Mouse (Mus musculus) hindlimb bud, embryonic 11.5 days (tissue): Measurements from ENCODE around the gene Efnb1.
"Not testable (repeated sequence)": the region's sequence is repeated elsewhere in the genome, so short reads cannot be mapped to it uniquely, and the experiment has no call there.

Source experiments
- DNase-seq: peaks from one replicate; pipeline ENCODE4 v3.0.0-alpha.2; 2012; ENCODE audit warnings: low read depth, low spot score; ENCODE audit errors: extremely low spot score

The Efnb1 gene

GRCm38 (mm10) chrX:99135523-99136258 lies at the start of gene Efnb1:
Gene Efnb1, plus strand, starts transcription at chrX:99136130.
- DNase-seq = peak; percentile 42

- no peak for DNase-seq
These were observed 43.2 kb upstream of the Efnb1 start for GRCm38 (mm10) chrX:99092704-99093103.

GRCm38 (mm10) chrX:99111088-99111724 lies 24.7 kb upstream of the Efnb1 start:
- DNase-seq = not testable (repeated sequence)

DNA sequence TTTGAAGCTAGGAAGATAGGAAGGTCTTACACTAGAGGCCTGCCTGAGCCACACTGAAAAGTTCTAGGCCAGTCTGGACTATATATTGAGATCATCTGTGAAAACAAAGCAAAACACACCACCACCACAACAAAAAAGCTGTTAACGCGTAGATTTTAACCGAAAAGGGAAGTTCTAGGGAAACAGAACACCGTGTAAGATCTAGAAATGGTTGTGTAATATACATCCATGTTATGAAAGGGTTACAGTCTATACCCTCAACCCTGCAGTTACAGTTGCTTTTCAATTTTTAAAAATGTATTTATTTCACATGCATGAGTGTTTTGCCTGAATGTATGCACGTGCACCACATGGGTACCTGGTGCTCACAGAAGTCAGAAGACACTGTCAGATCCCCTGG lies 16.4 kb upstream of the Efnb1 start:
- DNase-seq = no peak

GRCm38 (mm10) chrX:99130059-99130458 lies 5.9 kb upstream of the Efnb1 start:
- DNase-seq = no peak

- no peak for DNase-seq
These were observed 3.4 kb upstream of the Efnb1 start for GRCm38 (mm10) chrX:99132573-99132972.

DNA sequence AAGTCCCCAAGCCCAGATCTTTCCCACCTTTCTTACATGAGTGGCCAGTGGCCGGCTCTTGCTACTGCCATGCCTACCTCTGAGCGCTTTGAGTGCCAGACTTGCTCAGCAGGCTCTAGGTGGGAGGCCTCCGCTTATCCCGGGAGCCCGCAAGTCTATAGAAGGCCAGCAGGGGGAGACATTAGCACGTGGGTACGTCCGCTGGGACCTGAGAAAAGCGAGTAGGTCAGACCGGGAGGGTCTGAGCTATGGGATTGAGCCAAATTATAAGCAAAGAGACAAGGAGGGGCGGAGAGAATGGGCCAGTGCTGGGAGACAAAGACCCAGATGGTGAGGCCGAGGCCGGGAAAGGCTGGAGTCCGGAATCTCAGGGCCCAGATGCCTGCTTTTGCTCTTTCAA lies 1.0 kb upstream of the Efnb1 start:
- DNase-seq = peak; percentile 70

DNA sequence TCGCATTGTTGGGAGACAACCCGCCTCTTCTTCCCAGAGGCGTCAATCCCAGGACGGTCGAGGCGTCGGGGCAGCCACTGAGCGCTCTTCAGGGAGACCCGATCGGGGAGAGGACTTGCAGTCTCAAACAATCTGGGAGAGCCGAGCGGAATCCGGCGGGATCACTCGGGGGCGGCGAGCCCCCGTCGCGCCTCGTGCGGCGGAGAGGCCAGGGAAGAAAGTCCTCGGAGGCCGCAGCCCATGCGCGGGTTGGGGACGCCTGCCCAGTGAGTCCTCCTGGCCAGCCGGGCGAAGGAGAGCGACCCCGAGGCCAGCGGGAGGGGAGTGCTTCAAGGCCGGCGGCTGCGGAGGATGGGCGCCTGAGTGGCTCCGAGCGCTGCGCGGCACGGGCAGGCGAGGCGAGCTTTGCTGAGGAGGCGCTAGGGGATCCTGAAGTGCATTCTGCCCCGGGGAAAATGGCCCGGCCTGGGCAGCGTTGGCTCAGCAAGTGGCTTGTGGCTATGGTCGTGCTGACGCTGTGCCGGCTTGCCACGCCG lies 569 bp downstream of the Efnb1 start:
- no peak for DNase-seq

DNA sequence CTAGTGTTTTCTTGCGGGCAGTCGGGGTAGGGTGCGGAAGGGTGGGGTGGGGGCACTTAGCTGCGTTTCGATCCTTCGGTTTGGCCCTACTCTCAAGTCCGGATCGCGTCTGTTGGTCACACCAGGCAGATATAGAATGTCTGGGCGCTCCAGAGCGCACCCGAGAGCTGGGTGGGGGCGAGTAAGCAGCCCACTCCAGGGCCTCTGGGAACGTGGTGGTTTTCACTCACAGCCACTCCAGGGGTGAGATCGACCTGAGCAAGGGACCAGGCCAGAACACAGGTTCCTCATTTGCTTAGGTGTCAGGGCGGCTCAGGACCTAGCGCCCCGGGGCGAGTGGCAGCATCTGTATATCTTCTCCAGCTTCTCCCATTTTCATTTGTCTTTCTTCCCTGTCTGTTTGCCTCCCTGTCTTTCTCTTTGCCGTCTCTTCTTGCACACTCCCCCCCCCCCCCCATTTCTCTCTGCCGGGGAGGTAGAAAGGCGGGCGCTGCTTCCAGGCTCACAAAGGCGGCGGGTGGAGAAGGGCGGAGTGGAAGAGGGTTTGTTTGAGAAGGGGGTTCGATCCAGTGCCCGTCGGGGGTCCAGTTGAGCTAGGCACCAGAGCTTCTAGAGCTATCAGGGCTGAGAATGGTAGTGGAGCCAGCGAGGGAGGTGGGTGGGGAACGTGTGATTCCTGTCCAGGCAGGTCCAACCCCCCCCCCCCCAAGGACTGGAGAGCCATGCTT lies 1.4 kb downstream of the Efnb1 start:
- DNase-seq = no peak

- no peak for DNase-seq
These were observed 2.2 kb downstream of the Efnb1 start for GRCm38 (mm10) chrX:99137928-99138740.

DNA sequence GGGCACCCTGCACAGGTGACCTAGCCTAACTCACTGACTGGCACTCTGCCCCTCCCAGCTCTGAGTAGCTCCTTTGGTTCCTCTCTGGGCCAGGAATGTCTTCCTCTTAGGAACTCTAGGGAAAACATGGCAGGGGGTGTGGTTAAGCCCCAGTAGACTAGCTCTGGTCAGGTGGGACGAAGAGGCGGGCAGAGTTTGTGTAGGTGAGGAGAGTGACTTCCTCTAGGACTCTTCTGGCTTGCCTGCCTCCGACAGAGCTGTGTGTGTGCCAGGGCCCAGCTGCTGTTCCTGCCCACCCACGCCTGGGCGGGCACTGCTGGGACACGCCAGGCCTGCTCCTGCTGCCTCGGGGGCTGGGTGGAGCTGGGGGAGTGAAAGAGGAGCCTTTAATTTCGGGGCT lies 5.1 kb downstream of the Efnb1 start:
- DNase-seq = no peak

DNA sequence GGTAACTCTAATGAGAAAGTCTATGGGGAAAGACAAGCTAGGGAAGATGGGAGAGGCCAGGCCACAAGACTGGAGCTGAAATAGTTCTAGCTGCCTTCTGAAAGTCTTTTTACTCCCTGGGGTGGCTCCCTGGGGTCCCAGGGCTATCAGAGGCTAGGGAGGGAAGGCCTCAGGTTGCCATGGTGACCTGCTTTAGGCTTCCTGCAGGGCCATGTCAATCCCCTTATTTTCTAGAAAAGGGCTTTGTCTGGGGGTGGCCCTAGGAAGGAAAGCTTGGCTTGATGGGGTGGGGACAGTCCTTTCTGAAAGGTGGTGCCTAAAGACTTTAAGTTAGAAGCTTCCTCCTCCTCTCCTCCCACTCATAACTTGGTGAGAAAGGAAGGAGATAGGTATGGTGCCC lies 6.0 kb downstream of the Efnb1 start:
- DNase-seq = no peak

GRCm38 (mm10) chrX:99145561-99145960 lies 9.6 kb downstream of the Efnb1 start:
- no peak for DNase-seq

DNA sequence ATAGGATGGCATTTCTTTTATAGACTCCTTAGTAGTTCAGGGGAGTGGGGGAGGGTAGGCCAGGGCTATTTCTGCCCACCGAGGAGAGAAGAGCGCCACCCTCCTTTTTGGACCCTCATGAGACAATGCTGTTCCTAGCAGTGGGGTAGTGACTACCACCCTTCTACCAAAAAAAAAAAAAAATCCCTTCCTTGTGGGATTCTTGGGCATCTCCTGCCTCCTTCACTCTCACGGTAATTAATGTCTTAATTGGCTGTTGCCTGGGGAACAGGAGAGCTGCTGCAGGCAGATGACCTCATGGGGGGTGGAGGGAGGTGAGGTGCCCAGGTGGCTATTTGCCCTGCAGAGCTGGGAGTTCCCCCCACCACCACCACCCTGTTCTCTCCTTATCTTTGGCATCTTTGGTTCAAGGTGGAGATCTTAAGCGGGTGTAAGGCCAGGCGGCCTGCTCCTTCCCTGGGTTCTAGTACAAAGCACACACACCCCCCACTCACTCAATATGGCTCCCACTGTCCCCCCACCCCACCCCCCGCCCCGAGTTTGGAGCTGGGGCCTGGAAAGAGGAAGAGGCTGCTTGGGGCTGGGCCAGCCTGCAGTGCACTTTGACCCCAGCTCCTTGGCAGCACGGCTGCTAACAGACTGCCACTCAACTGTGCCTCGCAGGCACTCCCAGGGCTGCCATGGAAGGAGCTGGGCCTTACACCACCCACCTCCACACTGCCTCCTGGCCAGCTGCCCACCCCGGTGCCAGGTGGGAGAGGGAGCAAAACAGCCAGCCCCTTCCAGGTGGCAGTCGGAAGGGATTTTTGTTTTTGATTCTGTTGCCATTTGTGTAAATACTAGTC lies 12.4 kb downstream of the Efnb1 start:
- no peak for DNase-seq

GRCm38 (mm10) chrX:99149047-99149446 lies 13.1 kb downstream of the Efnb1 start:
- no peak for DNase-seq

DNA sequence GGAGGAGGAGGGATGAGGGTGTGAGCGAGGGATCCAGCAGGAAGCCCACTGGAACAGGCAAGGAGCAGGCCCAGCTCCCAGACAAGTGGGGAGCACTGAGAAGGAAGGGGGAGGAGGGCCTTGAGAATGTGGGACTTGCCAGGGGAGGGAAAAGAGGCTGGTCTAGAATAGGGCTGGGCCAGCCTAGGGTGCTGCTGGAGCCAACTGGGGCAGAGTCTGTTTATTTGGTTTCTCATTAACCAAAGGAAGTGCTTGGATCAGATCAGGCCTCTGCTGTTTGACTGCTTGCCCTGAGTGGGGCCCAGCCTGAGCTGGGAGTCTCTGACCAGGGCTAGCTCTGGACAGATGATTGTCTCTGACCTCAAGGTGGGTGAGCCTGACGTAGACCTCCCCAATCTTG lies 14.0 kb downstream of the Efnb1 start:
- no peak for DNase-seq

DNA sequence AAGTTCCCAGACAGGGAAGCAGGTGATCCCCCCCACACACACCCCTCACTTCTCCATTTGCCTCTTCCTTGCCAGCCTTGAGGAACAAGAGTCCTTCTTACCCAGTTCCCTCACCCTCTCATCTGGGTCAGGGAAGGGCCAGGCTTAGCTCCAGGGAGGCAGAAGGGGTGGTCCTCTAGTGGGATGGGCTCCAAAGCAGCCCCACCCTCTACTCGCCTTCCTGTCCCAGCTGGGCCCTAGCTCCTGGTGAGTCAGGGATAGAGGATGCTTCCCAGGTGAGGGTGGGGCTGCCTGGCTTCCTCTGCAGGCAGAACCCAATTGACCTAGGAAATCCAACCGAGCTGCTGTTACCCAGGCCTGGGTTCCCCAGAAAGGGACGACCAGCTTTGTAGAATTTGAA lies 14.8 kb downstream of the Efnb1 start:
- DNase-seq = no peak

- no peak for DNase-seq
These were observed 15.5 kb downstream of the Efnb1 start for GRCm38 (mm10) chrX:99151434-99151833.

- DNase-seq = no peak
These were observed 16.2 kb downstream of the Efnb1 start for GRCm38 (mm10) chrX:99152141-99152540.
